Mouse (Mus musculus): ENCODE data around the gene Trim63. TPM values are rescaled to one million over a fixed set of nuclear protein-coding genes. Genes with fewer than 3 reads are reported as not detected.

Trim63 gene
- polyA plus RNA-seq, 1 experiment from 2014 or later = 2.4 TPM

GRCm38 (mm10) chr4:134378089-134378615, 63.2 kb downstream of the Trim63 start:
- Histone ChIP-seq H3K27me3 (ENCODE audit: insufficient read depth, low read length) (no peaks in the 10 kb centered on the region), H3K9me3 (replicated peaks; ENCODE audit: low read length) (no peaks in the 10 kb centered on the region), H3K4me3 (replicated peaks; ENCODE audit: low read depth, low read length) (no peak overlapping the region), H3K9ac (ENCODE audit: low read depth, low read length) (no peak overlapping the region), H3K4me2 (ENCODE audit: low read length) (no peak overlapping the region), H3K27ac (no peak overlapping the region), H3K36me3 (ENCODE audit: insufficient read depth, low read length) (no peaks in the 10 kb centered on the region), H3K4me1 (replicated peaks; ENCODE audit: insufficient read depth, low read length) (no peaks in the 10 kb centered on the region)
- ATAC-seq (replicated peaks; ENCODE audit: low FRiP score, low read depth) (no peak), DNase-seq (ENCODE audit: low spot score) (no peak)
- no peak for TF ChIP-seq CTCF (IDR thresholded peaks at IDR 0.05; ENCODE audit: low read depth)
- 30% methylated on average over 10 of the region's 10 CpGs for WGBS

Other genes starting within 250 kb of the Trim63 start
- gene Cd52, start 220.0 kb upstream of the Trim63 start, polyA plus RNA-seq (2015; fragmentation: Nextera tagmentation; extraction: Ambion mirVana) = 14.7 and 18.9 TPM in 2 replicates
- 7.6 and 7.8 TPM in 2 replicates for gene Ubxn11, start 212.6 kb upstream of the Trim63 start, polyA plus RNA-seq (2015; fragmentation: Nextera tagmentation; extraction: Ambion mirVana)
- 452 and 455 TPM in 2 replicates for gene Sh3bgrl3, start 186.3 kb upstream of the Trim63 start, polyA plus RNA-seq (2015; fragmentation: Nextera tagmentation; extraction: Ambion mirVana)
- 168 and 176 TPM in 2 replicates for gene Cep85, start 128.0 kb upstream of the Trim63 start, polyA plus RNA-seq (2015; fragmentation: Nextera tagmentation; extraction: Ambion mirVana)
- 0.20 and 0.22 TPM in 2 replicates for gene Gm7534, start 112.1 kb upstream of the Trim63 start, polyA plus RNA-seq (2015; fragmentation: Nextera tagmentation; extraction: Ambion mirVana)
- 0.41 and 0.42 TPM in 2 replicates for gene Catsper4, start 87.7 kb upstream of the Trim63 start, polyA plus RNA-seq (2015; fragmentation: Nextera tagmentation; extraction: Ambion mirVana)
- 8.3 and 9.2 TPM in 2 replicates for gene Cnksr1, start 76.7 kb upstream of the Trim63 start, polyA plus RNA-seq (2015; fragmentation: Nextera tagmentation; extraction: Ambion mirVana)
- 0.08 and 0.29 TPM in 2 replicates for gene E130218I03Rik, start 71.5 kb upstream of the Trim63 start, polyA plus RNA-seq (2015; fragmentation: Nextera tagmentation; extraction: Ambion mirVana)
- gene Zfp593, start 69.5 kb upstream of the Trim63 start, polyA plus RNA-seq (2015; fragmentation: Nextera tagmentation; extraction: Ambion mirVana) = 14.0 and 16.3 TPM in 2 replicates
- not detected in 2 replicates for gene Gm30191, start 68.2 kb upstream of the Trim63 start, polyA plus RNA-seq (2015; fragmentation: Nextera tagmentation; extraction: Ambion mirVana)
- gene Grrp1, start 61.0 kb upstream of the Trim63 start, polyA plus RNA-seq (2015; fragmentation: Nextera tagmentation; extraction: Ambion mirVana) = 10.8 and 12.3 TPM in 2 replicates
- gene Pdik1l, start 27.2 kb upstream of the Trim63 start, polyA plus RNA-seq (2015; fragmentation: Nextera tagmentation; extraction: Ambion mirVana) = 12.5 and 14.1 TPM in 2 replicates
- 0.48 and 0.82 TPM in 2 replicates for gene Slc30a2, start 28.1 kb downstream of the Trim63 start, polyA plus RNA-seq (2015; fragmentation: Nextera tagmentation; extraction: Ambion mirVana)
- gene Extl1, start 68.7 kb downstream of the Trim63 start, polyA plus RNA-seq (2015; fragmentation: Nextera tagmentation; extraction: Ambion mirVana) = 0.70 and 0.86 TPM in 2 replicates
- 22.7 and 24.4 TPM in 2 replicates for gene Pafah2, start 81.2 kb downstream of the Trim63 start, polyA plus RNA-seq (2015; fragmentation: Nextera tagmentation; extraction: Ambion mirVana)
- 926 and 1,019 TPM in 2 replicates for gene Stmn1, start 153.2 kb downstream of the Trim63 start, polyA plus RNA-seq (2015; fragmentation: Nextera tagmentation; extraction: Ambion mirVana)
- 5.4 and 5.7 TPM in 2 replicates for gene Paqr7, start 181.6 kb downstream of the Trim63 start, polyA plus RNA-seq (2015; fragmentation: Nextera tagmentation; extraction: Ambion mirVana)
- 5.2 and 7.0 TPM in 2 replicates for gene Aunip, start 195.9 kb downstream of the Trim63 start, polyA plus RNA-seq (2015; fragmentation: Nextera tagmentation; extraction: Ambion mirVana)
- 137 and 141 TPM in 2 replicates for gene Mtfr1l, start 220.3 kb downstream of the Trim63 start, polyA plus RNA-seq (2015; fragmentation: Nextera tagmentation; extraction: Ambion mirVana)
- gene Selenon, start 237.0 kb downstream of the Trim63 start, polyA plus RNA-seq (2015; fragmentation: Nextera tagmentation; extraction: Ambion mirVana) = 13.9 and 27.9 TPM in 2 replicates

All from kidney, postnatal 0 days (tissue).